Mouse (Mus musculus) embryonic fibroblast, embryonic 13.5 days (primary cell): ENCODE results near the gene Ggact. TPM values are rescaled to one million over a fixed set of nuclear protein-coding genes. Genes with fewer than 3 reads are reported as not detected.

ENCODE experiments used
- H3K27ac ChIP-seq: 2 replicates; pipeline ENCODE4 v1.5.1; 2012; ENCODE audit warnings: low read length, control low read depth, inconsistent platforms; ENCODE audit not compliant: insufficient read depth
- H3K4me1 ChIP-seq: 2 replicates; pipeline ENCODE4 v1.6.1; 2011; ENCODE audit warnings: low read length; ENCODE audit not compliant: control insufficient read depth, insufficient read depth
- H3K4me3 ChIP-seq: 2 replicates; pipeline ENCODE4 v1.5.1; 2011; ENCODE audit warnings: mild to moderate bottlenecking, control low read depth, low read length; ENCODE audit not compliant: insufficient read depth
- CTCF ChIP-seq: IDR thresholded peaks from 2 replicates; pipeline ENCODE4 v1.5.1; 2011; ENCODE audit warnings: mild to moderate bottlenecking, control low read depth, low read length, moderate library complexity, borderline replicate concordance; ENCODE audit not compliant: insufficient read depth
- POLR2A ChIP-seq: IDR thresholded peaks from 2 replicates; pipeline ENCODE4 v1.6.1; 2011; ENCODE audit warnings: low read depth, mild to moderate bottlenecking, control low read depth, low read length, moderate library complexity
- polyA plus RNA-seq: library from polyadenylated mRNA; stranded (reverse); fragments of >200 nt; gene quantifications from 2 replicates; pipeline ENCODE4 v1.2.4, GENCODE M21; 2011; ENCODE audit warnings: low read depth; ENCODE audit not compliant: missing spikeins, insufficient read length

Ggact gene
- polyA plus RNA-seq, 1 experiment = 26.6 TPM

- Histone ChIP-seq H3K4me1 (no peaks in the 10 kb centered on the region), H3K27ac (no peak overlapping the region), H3K4me3 (no peak overlapping the region)
- TF ChIP-seq POLR2A (no peak), CTCF (no peak)
Observed at GRCm38 (mm10) chr14:122837018-122837417, 76.5 kb downstream of the Ggact start.

- TF ChIP-seq CTCF (no peak), POLR2A (no peak)
- Histone ChIP-seq H3K4me3 (no peak overlapping the region), H3K27ac (no peak overlapping the region), H3K4me1 (no peaks in the 10 kb centered on the region)
Observed at GRCm38 (mm10) chr14:122836221-122836620, 77.3 kb downstream of the Ggact start.

- TF ChIP-seq POLR2A (no peak), CTCF (no peak)
- Histone ChIP-seq H3K4me1 (no peaks in the 10 kb centered on the region), H3K27ac (no peak overlapping the region), H3K4me3 (no peak overlapping the region)
Observed at GRCm38 (mm10) chr14:122835487-122836190, 77.9 kb downstream of the Ggact start.

- Histone ChIP-seq H3K27ac (no peak overlapping the region), H3K4me3 (no peak overlapping the region), H3K4me1 (no peaks in the 10 kb centered on the region)
- TF ChIP-seq POLR2A (no peak), CTCF (no peak)
Observed at GRCm38 (mm10) chr14:122834753-122835152, 78.8 kb downstream of the Ggact start.

- no peak overlapping the region for H3K27ac ChIP-seq
- no peaks in the 10 kb centered on the region for H3K4me1 ChIP-seq
- no peak for TF ChIP-seq CTCF
- TF ChIP-seq POLR2A = no peak
- H3K4me3 ChIP-seq = no peak overlapping the region
Observed at GRCm38 (mm10) chr14:122833666-122834065, 79.9 kb downstream of the Ggact start.

- Histone ChIP-seq H3K27ac (no peak overlapping the region), H3K4me1 (no peaks in the 10 kb centered on the region), H3K4me3 (no peak overlapping the region)
- TF ChIP-seq CTCF (no peak), POLR2A (no peak)
Observed at GRCm38 (mm10) chr14:122830433-122830832, 83.1 kb downstream of the Ggact start.

- Histone ChIP-seq H3K4me1 (no peaks in the 10 kb centered on the region), H3K4me3 (no peak overlapping the region), H3K27ac (no peak overlapping the region)
- TF ChIP-seq CTCF = no peak
- TF ChIP-seq POLR2A = no peak
Observed at GRCm38 (mm10) chr14:122825464-122825863, 88.1 kb downstream of the Ggact start.

GRCm38 (mm10) chr14:122823791-122824190, 89.8 kb downstream of the Ggact start:
- no peaks in the 10 kb centered on the region for H3K4me1 ChIP-seq
- TF ChIP-seq POLR2A = no peak
- no peak for TF ChIP-seq CTCF
- H3K27ac ChIP-seq = no peak overlapping the region
- no peak overlapping the region for H3K4me3 ChIP-seq

GRCm38 (mm10) chr14:122821002-122821401, 92.6 kb downstream of the Ggact start:
- no peaks in the 10 kb centered on the region for H3K4me1 ChIP-seq
- TF ChIP-seq CTCF (no peak), POLR2A (no peak)

GRCm38 (mm10) chr14:122800296-122800695, 113.3 kb downstream of the Ggact start:
- no peak overlapping the region for H3K27ac ChIP-seq
- H3K4me3 ChIP-seq = no peak overlapping the region
- TF ChIP-seq CTCF (no peak), POLR2A (no peak)
- H3K4me1 ChIP-seq = no peaks in the 10 kb centered on the region

More at GRCm38 (mm10) chr14:122821002-122821401, 92.6 kb downstream of the Ggact start:
- Histone ChIP-seq H3K27ac (no peak overlapping the region), H3K4me3 (no peak overlapping the region)
